Mouse (Mus musculus): ENCODE measurements around the gene Sema5a. TPM values are rescaled to one million over a fixed set of nuclear protein-coding genes. Genes with fewer than 3 reads are reported as not detected.

Sema5a gene
- polyA plus RNA-seq, 1 experiment from 2014 or later: 15.7 TPM

DNA sequence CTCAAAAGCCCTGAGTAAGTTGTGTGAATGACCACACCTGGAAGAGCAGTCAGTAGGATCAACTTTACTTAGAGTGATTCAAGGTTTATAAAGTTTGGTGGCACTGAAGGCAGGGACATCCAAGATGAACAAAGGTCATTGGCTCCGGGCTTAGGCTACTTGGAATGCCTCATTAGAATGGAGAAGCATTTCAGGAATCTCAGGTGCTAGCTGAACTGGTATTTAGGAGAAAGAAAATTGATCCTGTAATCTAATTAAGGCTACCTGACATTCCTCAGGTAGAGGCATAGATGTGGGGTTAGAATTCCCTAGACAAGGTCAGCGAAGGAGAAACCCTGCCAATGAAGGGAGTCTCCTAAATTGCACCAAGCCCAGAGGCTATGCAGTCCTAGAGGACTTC, 171.7 kb downstream of the Sema5a start:
- no peak overlapping the region for H3K4me2 ChIP-seq (ENCODE audit: low read depth, low read length)
- ATAC-seq (ENCODE audit: low read depth): no peak
- no peaks in the 10 kb centered on the region for H3K4me1 ChIP-seq (ENCODE audit: control insufficient read depth, insufficient read depth, low read length)
- no peak overlapping the region for H3K27ac ChIP-seq (ENCODE audit: low read depth, low read length)
- no peak overlapping the region for H3K4me3 ChIP-seq (ENCODE audit: low read depth, low read length)
- H3K9ac ChIP-seq (replicated peaks; ENCODE audit: low read depth, low read length): no peak overlapping the region
- H3K27me3 ChIP-seq (ENCODE audit: control insufficient read depth, insufficient read depth, low read length): no peaks in the 10 kb centered on the region
- H3K9me3 ChIP-seq (ENCODE audit: control insufficient read depth, low read length): no peaks in the 10 kb centered on the region
- no peaks in the 10 kb centered on the region for H3K36me3 ChIP-seq (ENCODE audit: control insufficient read depth, insufficient read depth, low read length)
- WGBS: 100% methylated on average over 2 of the region's 2 CpGs

DNA sequence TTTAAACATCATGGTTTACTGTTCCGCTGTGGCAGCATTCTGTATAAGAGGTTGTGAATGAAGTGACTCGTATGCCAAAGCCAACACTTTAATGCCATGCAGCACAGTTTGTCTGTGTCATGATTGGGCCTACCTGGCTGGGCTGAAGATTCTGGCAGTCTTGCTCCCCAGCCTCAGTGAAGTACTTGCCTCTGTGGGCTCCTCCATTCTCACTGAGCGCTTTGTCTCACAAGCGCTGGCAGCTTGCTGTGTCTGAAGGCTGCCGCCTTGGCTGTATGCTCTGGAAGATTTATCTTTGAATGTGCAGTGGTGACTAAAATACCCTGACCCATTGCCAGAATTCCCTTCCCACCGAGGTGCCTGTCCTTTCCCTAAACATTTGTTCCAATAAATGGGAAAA, 178.0 kb downstream of the Sema5a start:
- no peak overlapping the region for H3K9ac ChIP-seq (replicated peaks; ENCODE audit: low read depth, low read length)
- H3K27ac ChIP-seq (ENCODE audit: low read depth, low read length): no peak overlapping the region
- H3K9me3 ChIP-seq (ENCODE audit: control insufficient read depth, low read length): no peaks in the 10 kb centered on the region
- H3K36me3 ChIP-seq (ENCODE audit: control insufficient read depth, insufficient read depth, low read length): no peaks in the 10 kb centered on the region
- H3K4me1 ChIP-seq (ENCODE audit: control insufficient read depth, insufficient read depth, low read length): no peaks in the 10 kb centered on the region
- peak; percentile 67; the same call in 1 of the 2 replicates for ATAC-seq (ENCODE audit: low read depth)
- H3K4me3 ChIP-seq (ENCODE audit: low read depth, low read length): no peak overlapping the region
- 55% methylated on average over 6 of the region's 6 CpGs for WGBS
- no peaks in the 10 kb centered on the region for H3K27me3 ChIP-seq (ENCODE audit: control insufficient read depth, insufficient read depth, low read length)
- no peak overlapping the region for H3K4me2 ChIP-seq (ENCODE audit: low read depth, low read length)

DNA sequence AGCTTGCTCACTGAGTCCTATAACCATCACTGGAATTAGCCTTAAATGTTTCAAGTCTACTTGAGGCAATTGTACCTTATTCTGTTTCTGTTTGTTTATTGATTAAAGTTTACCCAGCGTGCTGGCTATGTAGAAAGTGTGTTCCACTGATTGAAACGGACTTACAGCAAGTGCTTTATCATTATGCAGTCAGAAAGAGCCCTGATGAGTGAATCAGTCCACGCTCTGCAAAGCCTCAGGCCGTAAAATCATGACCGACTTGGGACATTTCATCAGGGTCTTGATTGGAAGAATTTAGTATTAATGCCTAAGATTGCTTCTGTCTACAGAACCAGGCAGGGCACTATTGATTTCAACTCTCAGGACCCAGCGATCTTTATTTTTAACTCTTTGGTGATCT, 178.5 kb downstream of the Sema5a start:
- Histone ChIP-seq H3K9ac (replicated peaks; ENCODE audit: low read depth, low read length) (no peak overlapping the region), H3K4me2 (ENCODE audit: low read depth, low read length) (no peak overlapping the region), H3K36me3 (ENCODE audit: control insufficient read depth, insufficient read depth, low read length) (no peaks in the 10 kb centered on the region), H3K9me3 (ENCODE audit: control insufficient read depth, low read length) (no peaks in the 10 kb centered on the region), H3K27me3 (ENCODE audit: control insufficient read depth, insufficient read depth, low read length) (no peaks in the 10 kb centered on the region), H3K4me3 (ENCODE audit: low read depth, low read length) (no peak overlapping the region), H3K4me1 (ENCODE audit: control insufficient read depth, insufficient read depth, low read length) (no peaks in the 10 kb centered on the region), H3K27ac (ENCODE audit: low read depth, low read length) (no peak overlapping the region)
- WGBS: 47% methylated on average over 6 of the region's 6 CpGs
- ATAC-seq (ENCODE audit: low read depth): peak; percentile 28; the same call in 1 of the 2 replicates

DNA sequence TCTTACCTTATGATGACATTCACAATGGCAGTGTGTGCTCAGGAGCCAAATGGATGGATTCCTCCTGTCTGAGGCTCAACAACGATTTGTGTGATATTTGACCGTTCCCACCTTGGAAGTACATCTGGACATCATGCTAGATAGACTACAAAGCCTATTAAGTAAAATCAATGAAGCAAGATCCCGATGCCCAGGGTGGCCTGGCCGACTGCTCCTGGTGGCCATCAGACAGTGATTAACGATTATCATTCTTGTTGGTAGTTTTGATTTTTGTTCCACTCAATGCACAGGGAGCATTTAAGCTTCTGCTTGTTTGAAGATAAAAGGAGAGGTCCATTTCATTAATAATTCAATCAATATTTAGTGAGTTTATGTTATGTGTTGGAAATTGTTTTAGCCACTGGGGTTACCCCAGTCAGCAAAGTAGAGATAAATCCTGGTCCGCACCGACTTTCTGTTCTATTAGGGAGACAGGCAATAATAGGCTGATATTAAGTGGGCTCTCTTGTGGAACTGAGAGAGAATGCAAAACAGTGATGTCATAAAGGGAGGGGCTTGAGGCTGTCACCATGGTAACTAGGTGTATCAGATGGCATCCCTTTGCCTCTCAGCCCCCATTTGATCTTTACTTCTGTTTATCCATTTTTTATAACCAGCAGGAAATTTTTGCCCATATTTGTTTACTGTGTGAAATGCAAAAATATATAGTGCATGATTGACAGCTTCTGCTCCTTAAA, 182.7 kb downstream of the Sema5a start:
- H3K4me2 ChIP-seq (ENCODE audit: low read depth, low read length): no peak overlapping the region
- WGBS: 53% methylated on average over 7 of the region's 7 CpGs
- H3K4me3 ChIP-seq (ENCODE audit: low read depth, low read length): no peak overlapping the region
- no peak overlapping the region for H3K9ac ChIP-seq (replicated peaks; ENCODE audit: low read depth, low read length)
- H3K36me3 ChIP-seq (ENCODE audit: control insufficient read depth, insufficient read depth, low read length): no peaks in the 10 kb centered on the region
- ATAC-seq (ENCODE audit: low read depth): peak; percentile 62
- H3K27me3 ChIP-seq (ENCODE audit: control insufficient read depth, insufficient read depth, low read length): no peaks in the 10 kb centered on the region
- H3K4me1 ChIP-seq (ENCODE audit: control insufficient read depth, insufficient read depth, low read length): no peaks in the 10 kb centered on the region
- H3K9me3 ChIP-seq (ENCODE audit: control insufficient read depth, low read length): no peaks in the 10 kb centered on the region
- H3K27ac ChIP-seq (ENCODE audit: low read depth, low read length): no peak overlapping the region

DNA sequence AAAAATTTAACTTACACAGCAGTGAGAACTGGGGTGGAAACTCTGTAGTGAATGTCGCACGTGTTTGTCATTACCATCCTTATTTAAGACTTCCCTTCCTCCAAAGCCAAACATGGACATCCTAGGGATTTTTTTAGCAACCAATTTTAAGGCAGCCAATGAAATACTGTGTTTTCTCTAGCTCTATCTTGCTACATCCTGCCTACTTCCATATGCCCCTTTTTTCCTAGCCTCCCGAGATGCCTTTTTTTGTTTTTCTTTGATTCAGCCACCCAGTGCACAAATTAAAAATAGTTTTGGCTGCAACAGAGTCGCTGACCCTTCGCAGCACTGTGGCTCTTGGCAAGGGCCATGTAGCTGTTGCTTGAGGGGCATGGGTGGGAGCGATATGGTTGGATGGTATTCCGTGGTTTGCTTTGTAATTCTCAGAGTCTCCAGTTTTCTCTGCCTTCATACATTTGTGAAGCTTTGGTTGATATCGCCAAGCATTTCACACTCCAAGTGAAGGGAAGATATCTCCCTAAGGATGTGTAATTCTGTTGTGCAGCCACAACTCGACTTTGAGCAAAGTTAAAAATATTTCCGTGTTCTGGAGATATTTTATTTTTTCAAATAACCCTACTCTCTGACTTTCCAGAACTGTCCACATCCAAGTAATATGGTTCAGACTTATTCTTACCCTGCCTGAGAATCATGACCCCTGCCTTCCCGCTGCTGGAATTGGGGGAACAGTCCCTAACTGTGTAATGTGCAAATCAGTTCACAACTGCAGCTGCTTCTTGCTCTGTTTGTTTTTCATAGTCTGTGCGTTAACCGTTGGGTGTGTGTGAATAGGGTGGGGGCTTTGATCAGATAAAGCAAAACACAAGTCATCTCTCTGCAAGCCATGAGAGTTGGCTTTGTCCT, 188.6 kb downstream of the Sema5a start:
- H3K27ac ChIP-seq (ENCODE audit: low read depth, low read length): no peak overlapping the region
- H3K9ac ChIP-seq (replicated peaks; ENCODE audit: low read depth, low read length): no peak overlapping the region
- no peak overlapping the region for H3K4me2 ChIP-seq (ENCODE audit: low read depth, low read length)
- 69% methylated on average over 13 of the region's 13 CpGs for WGBS
- H3K36me3 ChIP-seq (ENCODE audit: control insufficient read depth, insufficient read depth, low read length): no peaks in the 10 kb centered on the region
- no peaks in the 10 kb centered on the region for H3K9me3 ChIP-seq (ENCODE audit: control insufficient read depth, low read length)
- peak; percentile 28; the same call in 1 of the 2 replicates for ATAC-seq (ENCODE audit: low read depth)
- H3K27me3 ChIP-seq (ENCODE audit: control insufficient read depth, insufficient read depth, low read length): no peaks in the 10 kb centered on the region
- no peaks in the 10 kb centered on the region for H3K4me1 ChIP-seq (ENCODE audit: control insufficient read depth, insufficient read depth, low read length)
- H3K4me3 ChIP-seq (ENCODE audit: low read depth, low read length): no peak overlapping the region

DNA sequence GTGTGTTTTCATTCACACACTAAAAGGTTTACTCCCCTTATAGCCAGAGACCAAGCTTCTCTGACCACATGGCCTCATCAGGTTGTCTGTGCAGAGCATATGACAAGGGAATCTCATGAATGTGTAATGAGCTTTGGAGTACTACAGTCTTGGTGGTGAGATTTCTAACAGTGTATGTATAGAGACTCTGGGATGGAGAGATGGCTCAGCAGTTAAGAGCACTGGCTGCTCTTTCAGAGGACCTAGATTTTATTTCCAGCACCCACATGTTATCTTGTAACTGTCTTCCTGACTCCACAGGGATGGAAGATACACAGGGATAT, 189.2 kb downstream of the Sema5a start:
- no peak overlapping the region for H3K27ac ChIP-seq (ENCODE audit: low read depth, low read length)
- H3K36me3 ChIP-seq (ENCODE audit: control insufficient read depth, insufficient read depth, low read length): no peaks in the 10 kb centered on the region
- no peak overlapping the region for H3K9ac ChIP-seq (replicated peaks; ENCODE audit: low read depth, low read length)
- no peaks in the 10 kb centered on the region for H3K9me3 ChIP-seq (ENCODE audit: control insufficient read depth, low read length)
- H3K27me3 ChIP-seq (ENCODE audit: control insufficient read depth, insufficient read depth, low read length): no peaks in the 10 kb centered on the region
- H3K4me1 ChIP-seq (ENCODE audit: control insufficient read depth, insufficient read depth, low read length): no peaks in the 10 kb centered on the region
- ATAC-seq (ENCODE audit: low read depth): peak; percentile 56; the same call in 1 of the 2 replicates
- no peak overlapping the region for H3K4me2 ChIP-seq (ENCODE audit: low read depth, low read length)
- no peak overlapping the region for H3K4me3 ChIP-seq (ENCODE audit: low read depth, low read length)

DNA sequence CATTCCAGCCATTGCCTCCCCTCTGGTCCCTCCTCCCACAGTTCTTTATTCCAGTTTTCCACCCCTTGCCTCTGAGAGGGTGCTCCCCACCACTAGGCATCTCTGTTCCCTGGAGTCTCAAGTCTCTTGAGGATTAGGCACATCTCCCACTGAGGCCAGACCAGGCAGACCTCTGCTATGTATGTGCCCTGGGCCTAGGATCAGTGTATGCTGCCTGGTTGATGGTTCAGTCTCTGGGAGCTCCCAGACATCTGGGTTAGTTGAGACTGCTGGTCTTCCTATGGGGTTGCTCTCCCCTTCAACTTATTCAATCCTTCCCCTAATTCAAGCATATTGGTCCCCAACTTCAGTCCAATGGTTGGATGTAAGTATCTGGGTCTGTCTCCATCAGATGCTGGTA, 189.7 kb downstream of the Sema5a start:
- Histone ChIP-seq H3K27ac (ENCODE audit: low read depth, low read length) (no peak overlapping the region), H3K4me1 (ENCODE audit: control insufficient read depth, insufficient read depth, low read length) (no peaks in the 10 kb centered on the region), H3K27me3 (ENCODE audit: control insufficient read depth, insufficient read depth, low read length) (no peaks in the 10 kb centered on the region), H3K4me2 (ENCODE audit: low read depth, low read length) (no peak overlapping the region), H3K4me3 (ENCODE audit: low read depth, low read length) (no peak overlapping the region), H3K9ac (replicated peaks; ENCODE audit: low read depth, low read length) (no peak overlapping the region), H3K9me3 (ENCODE audit: control insufficient read depth, low read length) (no peaks in the 10 kb centered on the region), H3K36me3 (ENCODE audit: control insufficient read depth, insufficient read depth, low read length) (no peaks in the 10 kb centered on the region)
- no peak for ATAC-seq (ENCODE audit: low read depth)

DNA sequence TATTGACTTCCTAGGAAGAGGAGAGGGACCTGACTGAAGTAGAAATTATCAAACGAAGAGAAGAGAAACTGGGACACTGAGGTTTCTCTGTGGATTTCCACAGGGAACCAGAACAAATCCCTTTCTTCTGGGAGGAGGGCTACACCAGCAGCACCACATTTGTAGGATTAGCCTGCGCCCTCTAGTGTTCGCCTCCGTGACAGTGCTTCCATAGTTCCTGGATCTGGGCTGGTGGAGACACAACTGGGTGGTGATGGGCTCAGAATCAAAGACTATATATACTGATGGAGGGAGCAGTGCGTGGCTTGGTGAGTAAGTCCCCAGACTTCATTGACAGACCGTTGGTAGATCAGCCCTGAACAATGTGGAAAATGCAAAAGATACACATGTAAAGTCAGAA, 193.0 kb downstream of the Sema5a start:
- Histone ChIP-seq H3K27me3 (ENCODE audit: control insufficient read depth, insufficient read depth, low read length) (no peaks in the 10 kb centered on the region), H3K36me3 (ENCODE audit: control insufficient read depth, insufficient read depth, low read length) (no peaks in the 10 kb centered on the region), H3K4me3 (ENCODE audit: low read depth, low read length) (no peak overlapping the region), H3K27ac (ENCODE audit: low read depth, low read length) (no peak overlapping the region), H3K9me3 (ENCODE audit: control insufficient read depth, low read length) (no peaks in the 10 kb centered on the region), H3K4me2 (ENCODE audit: low read depth, low read length) (no peak overlapping the region), H3K4me1 (ENCODE audit: control insufficient read depth, insufficient read depth, low read length) (no peaks in the 10 kb centered on the region), H3K9ac (replicated peaks; ENCODE audit: low read depth, low read length) (no peak overlapping the region)
- peak; percentile 65; the same call in 1 of the 2 replicates for ATAC-seq (ENCODE audit: low read depth)
- WGBS: 27% methylated on average over 6 of the region's 6 CpGs

DNA sequence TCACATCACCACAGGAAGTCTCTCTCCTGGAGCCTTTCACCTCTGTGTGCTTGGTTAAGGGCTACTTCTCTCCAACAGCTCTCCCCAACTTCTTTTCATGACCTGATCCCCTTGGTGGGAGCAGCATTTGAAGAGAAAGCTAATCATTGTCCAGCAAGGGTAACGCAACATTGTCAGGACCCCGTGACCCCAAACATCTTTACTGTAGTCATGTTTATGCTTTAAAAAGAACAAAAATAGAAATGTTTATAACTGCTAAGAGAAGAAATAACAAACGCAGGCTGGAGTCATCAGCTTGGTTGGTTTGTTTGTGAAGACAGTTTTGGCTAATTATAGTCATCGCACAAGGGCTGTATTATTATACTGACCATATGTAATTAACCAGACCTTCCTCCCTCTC, 198.1 kb downstream of the Sema5a start:
- Histone ChIP-seq H3K27ac (ENCODE audit: low read depth, low read length) (no peak overlapping the region), H3K4me2 (ENCODE audit: low read depth, low read length) (no peak overlapping the region), H3K9ac (replicated peaks; ENCODE audit: low read depth, low read length) (no peak overlapping the region), H3K4me3 (ENCODE audit: low read depth, low read length) (no peak overlapping the region), H3K9me3 (ENCODE audit: control insufficient read depth, low read length) (no peaks in the 10 kb centered on the region), H3K27me3 (ENCODE audit: control insufficient read depth, insufficient read depth, low read length) (no peaks in the 10 kb centered on the region), H3K4me1 (ENCODE audit: control insufficient read depth, insufficient read depth, low read length) (no peaks in the 10 kb centered on the region), H3K36me3 (ENCODE audit: control insufficient read depth, insufficient read depth, low read length) (no peaks in the 10 kb centered on the region)
- 85% methylated on average over 4 of the region's 4 CpGs for WGBS
- no peak for ATAC-seq (ENCODE audit: low read depth)

Data from neural tube, embryonic 14.5 days (tissue).